Mouse (Mus musculus) heart, embryonic 10.5 days (tissue): Measurements from ENCODE around the gene Olfr576. TPM values are rescaled to one million over a fixed set of nuclear protein-coding genes. Genes with fewer than 3 reads are reported as not detected.

Experiments used
- DNase-seq: peaks from one replicate; pipeline ENCODE4 v3.0.0-alpha.2; 2017; ENCODE audit warnings: low spot score
- H3K27ac ChIP-seq: fragments of 300-500 bp; sonication (generic); 2 replicates; pipeline ENCODE4 v1.5.1; 2016; ENCODE audit warnings: mild to moderate bottlenecking
- H3K27me3 ChIP-seq: fragments of 300-500 bp; sonication (generic); 2 replicates; pipeline ENCODE4 v1.6.1; 2016; ENCODE audit warnings: mild to moderate bottlenecking; ENCODE audit not compliant: poor library complexity, insufficient read depth, severe bottlenecking
- H3K36me3 ChIP-seq: fragments of 300-500 bp; sonication (generic); 2 replicates; pipeline ENCODE4 v1.6.1; 2016; ENCODE audit warnings: mild to moderate bottlenecking, moderate library complexity
- H3K4me1 ChIP-seq: fragments of 300-500 bp; sonication (generic); 2 replicates; pipeline ENCODE4 v1.6.1; 2016; ENCODE audit warnings: mild to moderate bottlenecking
- H3K4me3 ChIP-seq: fragments of 300-500 bp; sonication (generic); 2 replicates; pipeline ENCODE4 v1.5.1; 2016; ENCODE audit warnings: mild to moderate bottlenecking, moderate library complexity
- H3K9me3 ChIP-seq: fragments of 300-500 bp; sonication (generic); 2 replicates; pipeline ENCODE4 v1.6.1; 2016; ENCODE audit warnings: mild to moderate bottlenecking, moderate library complexity
- WGBS: fragments of 180-500 bp; shearing (Covaris S2); methylation state at CpG from one replicate; pipeline ENCODE4 v1.1.7; 2016; 5-methylcytosine and 5-hydroxymethylcytosine counted together
- polyA plus RNA-seq: library from polyadenylated mRNA; unstranded; fragments of >200 nt; fragmentation: Nextera tagmentation; extraction: Ambion mirVana; gene quantifications from 2 replicates; pipeline ENCODE4 v1.2.1, GENCODE M21; 2016

Gene Olfr576
- polyA plus RNA-seq, 1 experiment from 2014 or later = not detected

DNA sequence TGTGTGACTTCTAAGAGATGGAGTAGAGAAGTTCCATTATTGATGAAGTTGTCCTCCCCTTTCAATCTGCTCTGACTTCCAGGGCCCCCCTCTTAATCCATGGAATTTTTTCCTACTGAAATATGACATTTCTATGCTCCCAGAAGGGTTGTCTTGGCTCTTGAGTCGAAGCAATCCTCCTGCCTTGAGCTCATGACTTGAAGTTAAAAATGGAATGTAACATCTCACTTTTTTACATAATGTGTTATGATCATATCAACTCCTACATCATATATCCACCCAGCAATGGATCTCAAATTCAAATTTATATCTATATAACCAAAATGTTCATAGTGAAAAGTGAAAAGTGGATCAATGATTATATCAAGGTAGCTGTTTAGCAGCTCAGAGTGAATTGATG lies 11.9 kb downstream of the Olfr576 start:
- WGBS = 64% methylated on average over 1 of the region's 1 CpGs
- H3K4me1 ChIP-seq = no peaks in the 10 kb centered on the region
- H3K4me3 ChIP-seq = no peak overlapping the region
- no peak overlapping the region for H3K27ac ChIP-seq
- no peaks in the 10 kb centered on the region for H3K36me3 ChIP-seq
- H3K9me3 ChIP-seq = no peaks in the 10 kb centered on the region
- no peak for DNase-seq
- H3K27me3 ChIP-seq = no peaks in the 10 kb centered on the region

- Histone ChIP-seq H3K27me3 (no peaks in the 10 kb centered on the region), H3K9me3 (no peaks in the 10 kb centered on the region), H3K4me3 (no peak within 1 kb of the TSS), H3K36me3 (no peaks in the 10 kb centered on the region), H3K4me1 (no peaks in the 10 kb centered on the region), H3K27ac (no peak within 1 kb of the TSS)
- no peak for DNase-seq
- 81% methylated on average over 2 of the region's 2 CpGs for WGBS
These were observed 13.4 kb downstream of the Olfr576 start, which contains the start of gene Olfr577 for GRCm38 (mm10) chr7:102975843-102976242. Olfr577 (minus strand) TSS chr7:102975943.

GRCm38 (mm10) chr7:102989224-102989623 lies 26.8 kb downstream of the Olfr576 start, which contains the start of gene Olfr578:
Olfr578 (minus strand) TSS chr7:102989324.
- H3K27me3 ChIP-seq = no peaks in the 10 kb centered on the region
- no peaks in the 10 kb centered on the region for H3K4me1 ChIP-seq
- no peak within 1 kb of the TSS for H3K4me3 ChIP-seq
- no peaks in the 10 kb centered on the region for H3K9me3 ChIP-seq
- no peak for DNase-seq
- 62% methylated on average over 3 of the region's 3 CpGs for WGBS
- no peaks in the 10 kb centered on the region for H3K36me3 ChIP-seq
- H3K27ac ChIP-seq = no peak within 1 kb of the TSS

Other genes starting within 250 kb of the Olfr576 start
- not detected in 2 replicates for gene Olfr33, start 243.6 kb upstream of the Olfr576 start, polyA plus RNA-seq
- not detected in 2 replicates for gene Olfr559, start 235.2 kb upstream of the Olfr576 start, polyA plus RNA-seq
- gene Olfr560, start 203.3 kb upstream of the Olfr576 start, polyA plus RNA-seq = not detected in 2 replicates
- not detected in 2 replicates for gene Olfr78, start 203.2 kb upstream of the Olfr576 start, polyA plus RNA-seq
- not detected in 2 replicates for gene Olfr561, start 191.4 kb upstream of the Olfr576 start, polyA plus RNA-seq
- gene Olfr564, start 159.2 kb upstream of the Olfr576 start, polyA plus RNA-seq = not detected in 2 replicates
- not detected in 2 replicates for gene Olfr566, start 103.9 kb upstream of the Olfr576 start, polyA plus RNA-seq
- not detected in 2 replicates for gene Olfr568, start 85.5 kb upstream of the Olfr576 start, polyA plus RNA-seq
- gene Olfr569, start 71.8 kb upstream of the Olfr576 start, polyA plus RNA-seq = not detected in 2 replicates
- gene Olfr570, start 68.1 kb upstream of the Olfr576 start, polyA plus RNA-seq = not detected in 2 replicates
- not detected in 2 replicates for gene Olfr571, start 45.1 kb upstream of the Olfr576 start, polyA plus RNA-seq
- not detected in 2 replicates for gene Olfr572, start 38.3 kb upstream of the Olfr576 start, polyA plus RNA-seq
- gene Olfr573-ps1, start 20.1 kb upstream of the Olfr576 start, polyA plus RNA-seq = not detected in 2 replicates
- not detected in 2 replicates for gene Olfr574, start 14.2 kb upstream of the Olfr576 start, polyA plus RNA-seq
- gene Olfr575, start 3.9 kb upstream of the Olfr576 start, polyA plus RNA-seq = not detected in 2 replicates
- not detected in 2 replicates for gene Olfr577, start 13.3 kb downstream of the Olfr576 start, polyA plus RNA-seq
- gene Olfr578, start 26.7 kb downstream of the Olfr576 start, polyA plus RNA-seq = not detected in 2 replicates
- gene Olfr582, start 75.4 kb downstream of the Olfr576 start, polyA plus RNA-seq = not detected in 2 replicates
- gene Olfr583, start 88.6 kb downstream of the Olfr576 start, polyA plus RNA-seq = not detected in 2 replicates
- gene Olfr584, start 119.2 kb downstream of the Olfr576 start, polyA plus RNA-seq = not detected in 2 replicates
- gene Olfr585, start 135.1 kb downstream of the Olfr576 start, polyA plus RNA-seq = not detected in 2 replicates
- not detected in 2 replicates for gene Olfr586, start 163.0 kb downstream of the Olfr576 start, polyA plus RNA-seq
- not detected in 2 replicates for gene Olfr588-ps1, start 178.2 kb downstream of the Olfr576 start, polyA plus RNA-seq
- not detected in 2 replicates for gene Olfr589, start 193.7 kb downstream of the Olfr576 start, polyA plus RNA-seq
- not detected in 2 replicates for gene Olfr591, start 215.7 kb downstream of the Olfr576 start, polyA plus RNA-seq
- not detected in 2 replicates for gene Olfr592, start 222.1 kb downstream of the Olfr576 start, polyA plus RNA-seq
- gene Olfr593, start 249.2 kb downstream of the Olfr576 start, polyA plus RNA-seq = not detected in 2 replicates